Mouse (Mus musculus): ENCODE data around the gene Atp8a1. TPM values are rescaled to one million over a fixed set of nuclear protein-coding genes. Genes with fewer than 3 reads are reported as not detected.
A peak's percentile ranks its signal among the peaks of the same experiment; 100 is the strongest.

The Atp8a1 gene
- total and polyA plus RNA-seq, 3 experiments: 17.0 to 92.0 (median 23.5) TPM

- no peak for DNase-seq
Observed at GRCm38 (mm10) chr5:67673008-67673407, 174.2 kb downstream of the Atp8a1 start.

GRCm38 (mm10) chr5:67670158-67670557, 177.1 kb downstream of the Atp8a1 start:
- DNase-seq: no peak

GRCm38 (mm10) chr5:67669436-67669896, 177.8 kb downstream of the Atp8a1 start:
- DNase-seq: peak; percentile 56

- DNase-seq: no peak
Observed at GRCm38 (mm10) chr5:67662715-67663114, 184.5 kb downstream of the Atp8a1 start.

- DNase-seq: no peak
Observed at GRCm38 (mm10) chr5:67659864-67660263, 187.4 kb downstream of the Atp8a1 start.

GRCm38 (mm10) chr5:67656821-67657259, 190.4 kb downstream of the Atp8a1 start:
- no peak for DNase-seq

GRCm38 (mm10) chr5:67655696-67656519, 191.3 kb downstream of the Atp8a1 start:
- DNase-seq: no peak

GRCm38 (mm10) chr5:67654572-67654971, 192.7 kb downstream of the Atp8a1 start:
- DNase-seq: no peak

- no peak for DNase-seq
Observed at GRCm38 (mm10) chr5:67653543-67653942, 193.7 kb downstream of the Atp8a1 start.

GRCm38 (mm10) chr5:67652468-67652867, 194.8 kb downstream of the Atp8a1 start:
- no peak for DNase-seq

GRCm38 (mm10) chr5:67650021-67650420, 197.2 kb downstream of the Atp8a1 start:
- no peak for DNase-seq

- no peak for DNase-seq
Observed at GRCm38 (mm10) chr5:67649156-67649555, 198.1 kb downstream of the Atp8a1 start.

GRCm38 (mm10) chr5:67647568-67647967, 199.7 kb downstream of the Atp8a1 start:
- peak; percentile 17 for DNase-seq

- no peak for DNase-seq
Observed at GRCm38 (mm10) chr5:67646756-67647529, 200.3 kb downstream of the Atp8a1 start.

GRCm38 (mm10) chr5:67643537-67644255, 203.5 kb downstream of the Atp8a1 start:
- DNase-seq: no peak

- no peak for DNase-seq
Observed at GRCm38 (mm10) chr5:67641406-67642120, 205.7 kb downstream of the Atp8a1 start.

- DNase-seq: no peak
Observed at GRCm38 (mm10) chr5:67640596-67641312, 206.5 kb downstream of the Atp8a1 start.

- no peak for DNase-seq
Observed at GRCm38 (mm10) chr5:67634339-67634738, 212.9 kb downstream of the Atp8a1 start.

- DNase-seq: no peak
Observed at GRCm38 (mm10) chr5:67633831-67634268, 213.4 kb downstream of the Atp8a1 start.

- no peak for DNase-seq
Observed at GRCm38 (mm10) chr5:67633138-67633782, 214.0 kb downstream of the Atp8a1 start.
